Mouse (Mus musculus) heart, postnatal 14 days (tissue): ENCODE measurements around the gene Ddx31. TPM values are rescaled to one million over a fixed set of nuclear protein-coding genes. Genes with fewer than 3 reads are reported as not detected.

Experiments used
- DNase-seq, 2 experiments: peaks; one replicate each; pipeline ENCODE4 v3.0.0; 2021 to 2022
- intact Hi-C: fragments of 180-260 bp; cut with DNase I; formaldehyde crosslinking; loops from one replicate; pipeline ENCODE4 v1.15.1; 2025
- total RNA-seq, 2 experiments: library from RNA; stranded (reverse); gene quantifications; 2 replicates each; pipeline ENCODE4 v1.2.3; 2021

Gene Ddx31
- total RNA-seq, 2 experiments from 2014 or later = 3.4 to 3.8 TPM

DNA sequence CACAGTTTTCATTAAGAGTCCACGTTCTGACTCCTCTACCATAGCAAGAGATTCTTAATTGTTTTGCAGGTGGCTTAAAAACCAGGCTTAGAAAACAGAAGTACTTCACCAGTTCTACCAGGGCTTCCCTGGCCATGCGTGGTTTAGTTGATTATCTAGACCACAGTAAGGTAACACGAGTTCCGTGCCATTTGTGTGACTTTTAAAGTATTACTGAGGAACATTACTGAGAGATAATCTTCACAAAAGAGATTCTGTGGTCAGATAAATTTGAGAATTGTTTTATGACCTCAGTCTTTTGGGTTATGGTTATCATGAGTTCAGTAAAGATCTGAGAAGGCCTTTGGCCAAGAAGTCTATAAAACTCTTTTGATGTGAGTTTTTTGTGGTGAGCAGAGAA is 19.1 kb downstream of the Ddx31 start:
- intact Hi-C loops = loop anchor here (5.0 kb wide), 1 partner anchor 118 kb away; no protein-coding TSS in a partner anchor
- no peak for DNase-seq

DNA sequence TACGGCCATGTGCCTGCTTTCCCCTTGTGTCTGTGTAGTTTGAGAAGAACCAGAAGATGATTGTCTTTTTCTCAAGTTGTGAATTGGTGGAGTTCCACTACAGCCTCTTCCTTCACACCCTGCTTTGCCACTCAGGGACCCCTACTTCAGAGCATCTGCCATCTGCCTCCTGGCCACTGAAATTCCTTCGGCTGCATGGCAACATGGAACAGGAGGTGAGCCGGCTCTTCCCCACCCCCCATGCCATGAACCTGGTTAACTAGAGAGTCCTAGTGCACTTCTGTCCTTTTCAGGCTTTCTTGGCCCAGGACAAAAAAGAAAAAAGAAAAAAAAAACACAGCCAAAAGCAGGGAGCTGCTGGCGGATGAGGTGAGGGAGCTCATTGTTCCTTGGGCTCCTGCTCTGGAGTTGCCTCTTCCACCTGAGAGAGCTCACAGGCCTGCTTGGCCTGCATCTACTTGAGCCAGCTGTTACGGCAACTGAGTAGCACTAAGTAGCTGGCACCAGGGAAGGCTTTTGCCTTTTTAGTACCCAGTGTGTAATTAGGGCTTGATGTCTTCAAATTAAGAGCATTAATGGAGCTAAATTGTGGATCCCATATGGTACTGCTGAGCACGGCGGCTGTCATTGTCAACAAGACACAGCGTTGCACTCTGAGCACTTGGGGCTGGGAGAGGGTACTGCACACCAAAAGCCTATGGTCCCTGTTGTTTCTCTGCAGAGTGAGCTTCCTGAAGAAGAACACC is 20.6 kb downstream of the Ddx31 start:
- intact Hi-C loops = no loop called here
- no peak for DNase-seq

- intact Hi-C loops = no loop called here
Measured at GRCm38 (mm10) chr2:28863857-28864256, 23.7 kb downstream of the Ddx31 start.

GRCm38 (mm10) chr2:28867495-28867894 is 27.3 kb downstream of the Ddx31 start:
- intact Hi-C loops = no loop called here
- DNase-seq = no peak

More at GRCm38 (mm10) chr2:28863857-28864256, 23.7 kb downstream of the Ddx31 start:
- DNase-seq = no peak

- DNase-seq = no peak
Measured at GRCm38 (mm10) chr2:28875554-28875953, 35.3 kb downstream of the Ddx31 start.

DNA sequence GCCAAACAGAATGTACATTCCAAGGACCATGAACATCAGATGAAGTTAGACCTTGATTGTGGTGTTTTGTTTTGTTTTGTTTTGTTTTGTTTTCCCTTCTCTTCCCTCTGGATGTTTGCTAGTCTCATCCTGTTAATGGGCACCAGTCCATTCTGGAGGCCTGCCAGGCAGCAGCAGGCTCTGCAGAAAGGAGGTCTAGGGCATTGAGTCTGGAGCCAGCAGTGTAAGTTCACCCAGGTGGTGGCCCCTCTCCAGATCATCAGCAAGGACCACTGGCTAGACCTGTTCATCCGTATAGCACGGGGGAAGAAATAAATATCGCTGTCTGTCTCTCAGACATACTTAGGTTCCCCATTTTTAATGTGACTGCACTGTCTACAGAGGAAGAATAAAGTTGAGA is 41.1 kb downstream of the Ddx31 start:
- peak; percentile 10 to 17 for DNase-seq
- intact Hi-C loops = no loop called here

More at GRCm38 (mm10) chr2:28875554-28875953, 35.3 kb downstream of the Ddx31 start:
- intact Hi-C loops = no loop called here

GRCm38 (mm10) chr2:28882047-28882446 is 41.8 kb downstream of the Ddx31 start:
- intact Hi-C loops = no loop called here
- DNase-seq = no peak

DNA sequence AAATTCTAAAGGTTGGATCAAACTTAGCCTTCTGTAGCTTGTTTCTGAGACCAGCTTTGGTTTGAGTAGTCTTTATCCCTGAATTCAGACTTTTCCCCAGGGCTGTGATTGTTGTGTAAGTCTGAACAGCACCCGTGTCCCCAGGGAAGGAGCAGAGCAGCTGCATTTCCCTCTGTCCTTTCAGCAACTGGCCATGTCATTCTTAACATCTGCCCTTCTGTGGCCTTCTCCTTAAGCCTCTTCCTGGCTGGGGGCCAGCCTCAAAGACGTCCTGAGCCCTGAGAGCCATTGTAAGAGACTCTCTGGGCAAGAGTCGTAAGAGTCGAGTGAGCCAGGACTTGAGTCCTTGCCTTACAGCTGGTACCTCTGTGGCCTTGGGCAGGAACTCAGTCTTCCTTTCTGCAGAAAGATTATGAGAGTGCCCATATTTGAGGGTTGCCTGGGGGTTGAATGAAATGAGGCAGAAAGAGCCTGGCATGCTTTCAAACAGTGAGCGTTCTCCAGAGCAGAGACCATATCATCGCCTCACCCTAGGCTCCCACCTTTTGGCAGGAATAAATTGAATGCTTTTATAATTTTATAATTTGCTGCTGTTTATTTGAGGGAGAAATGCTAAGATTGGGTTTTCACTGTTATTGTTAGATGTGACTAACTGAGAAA is 42.8 kb downstream of the Ddx31 start:
- peak; percentile 9 to 26 for DNase-seq
- intact Hi-C loops = no loop called here

DNA sequence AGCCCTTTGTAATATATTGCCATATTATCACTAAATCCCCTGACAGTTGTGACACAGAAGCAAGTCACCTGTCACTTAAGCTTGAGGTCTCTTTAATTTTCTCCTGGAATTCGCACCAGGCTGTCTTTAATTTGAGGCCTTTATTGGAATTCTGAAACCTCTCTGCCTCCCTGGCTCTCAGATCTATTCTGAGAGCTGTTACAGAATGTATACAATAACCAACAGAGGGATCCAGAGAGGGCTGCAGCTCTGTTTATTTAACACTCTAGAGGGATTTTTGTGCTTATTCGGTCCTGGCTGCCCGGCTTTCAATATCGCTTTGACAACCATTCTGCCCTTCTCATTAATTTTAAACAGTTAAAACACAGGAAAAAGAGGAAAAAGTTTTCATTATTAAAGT is 44.7 kb downstream of the Ddx31 start:
- no peak for DNase-seq
- intact Hi-C loops = no loop called here

DNA sequence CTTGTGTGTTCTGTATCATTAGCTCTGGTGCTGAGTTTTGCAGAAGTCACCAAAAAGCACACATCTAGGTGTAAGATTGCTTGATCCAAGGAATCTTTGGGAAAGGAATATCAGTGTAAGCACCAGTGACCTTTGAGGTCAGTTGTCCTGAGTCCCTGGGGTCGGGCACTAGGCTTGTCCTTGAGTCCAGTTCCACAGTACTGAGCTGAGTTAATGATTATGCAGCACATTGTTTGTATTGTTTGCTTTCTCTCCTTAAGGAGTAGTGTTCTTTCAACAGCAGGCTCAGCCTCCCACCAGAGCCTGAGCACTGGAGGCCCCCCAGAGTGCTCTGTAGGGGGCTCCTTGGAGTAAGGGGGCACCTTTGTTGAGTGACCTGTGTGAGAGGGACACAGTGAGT is 52.6 kb downstream of the Ddx31 start:
- no peak for DNase-seq
- intact Hi-C loops = no loop called here

DNA sequence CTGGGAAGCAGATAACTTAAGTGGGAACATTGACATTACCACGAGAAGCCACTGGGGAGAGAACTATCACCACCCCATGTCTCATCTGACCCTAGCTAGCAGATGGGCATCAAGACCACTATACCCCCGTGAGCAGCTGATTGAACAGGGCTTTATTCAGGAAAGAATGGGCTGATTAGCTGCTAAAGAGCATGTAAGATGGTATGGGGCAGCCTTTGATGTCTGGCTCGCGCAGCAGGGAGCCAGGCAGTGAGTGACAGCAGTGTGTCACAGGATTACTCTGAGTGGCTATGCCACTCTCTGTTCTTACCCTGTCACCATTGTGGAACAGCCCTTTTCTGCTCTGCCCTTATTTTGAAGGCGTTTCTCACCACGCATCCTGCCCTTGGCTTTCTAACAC is 53.3 kb downstream of the Ddx31 start:
- DNase-seq = no peak
- intact Hi-C loops = no loop called here

GRCm38 (mm10) chr2:28895876-28896275 is 55.7 kb downstream of the Ddx31 start:
- no peak for DNase-seq
- intact Hi-C loops = no loop called here

- intact Hi-C loops = no loop called here
- DNase-seq = no peak
Measured at GRCm38 (mm10) chr2:28897340-28897899, 57.2 kb downstream of the Ddx31 start.

GRCm38 (mm10) chr2:28902291-28902690 is 62.1 kb downstream of the Ddx31 start:
- DNase-seq = no peak
- intact Hi-C loops = no loop called here

DNA sequence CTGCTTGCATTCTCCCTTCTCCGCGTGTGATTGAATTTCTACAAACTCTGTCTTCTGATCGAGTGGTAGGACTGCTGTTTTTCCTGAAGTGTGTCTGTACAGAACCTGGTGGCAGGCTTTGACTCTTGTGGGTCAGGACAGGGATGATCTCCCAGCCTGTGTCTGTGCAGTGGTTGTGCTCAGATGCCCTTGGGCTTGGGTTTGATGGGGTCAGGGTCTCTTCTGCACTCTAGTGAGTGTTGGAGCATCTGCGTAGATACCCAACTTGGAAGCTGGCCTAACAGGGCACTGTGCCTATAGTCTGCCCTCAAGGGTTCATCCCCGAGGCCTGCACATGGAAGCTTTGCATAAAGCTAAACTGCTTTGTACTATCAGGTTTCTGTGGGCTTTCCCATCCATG is 63.7 kb downstream of the Ddx31 start:
- intact Hi-C loops = no loop called here
- DNase-seq = no peak

DNA sequence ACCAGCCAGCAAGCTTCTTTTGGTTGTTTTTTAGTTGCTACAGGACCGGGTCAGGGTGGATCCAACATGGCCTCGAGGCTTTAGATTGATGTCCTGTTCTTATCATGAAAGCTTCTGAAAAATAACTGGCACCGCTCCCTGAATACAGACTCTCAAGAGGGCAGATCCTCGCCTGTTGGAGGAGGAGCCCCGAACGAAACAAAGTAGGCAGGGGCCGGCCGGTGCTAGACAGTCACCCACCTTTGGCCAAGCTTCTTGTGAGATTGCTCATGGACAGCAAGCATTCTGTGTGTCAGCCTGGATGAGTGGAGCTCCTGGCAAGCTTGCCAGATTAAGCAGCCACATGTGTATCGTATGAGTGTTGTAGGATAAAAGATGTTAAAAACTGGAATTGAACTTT is 64.6 kb downstream of the Ddx31 start:
- intact Hi-C loops = no loop called here
- DNase-seq = no peak

GRCm38 (mm10) chr2:28905561-28905960 is 65.4 kb downstream of the Ddx31 start:
- intact Hi-C loops = no loop called here
- no peak for DNase-seq

- no peak for DNase-seq
- intact Hi-C loops = no loop called here
Measured at GRCm38 (mm10) chr2:28907691-28908388, 67.6 kb downstream of the Ddx31 start.

GRCm38 (mm10) chr2:28908389-28909153 is 68.4 kb downstream of the Ddx31 start:
- DNase-seq = peak in 1 of 2 experiments; percentile 11
- intact Hi-C loops = no loop called here

DNA sequence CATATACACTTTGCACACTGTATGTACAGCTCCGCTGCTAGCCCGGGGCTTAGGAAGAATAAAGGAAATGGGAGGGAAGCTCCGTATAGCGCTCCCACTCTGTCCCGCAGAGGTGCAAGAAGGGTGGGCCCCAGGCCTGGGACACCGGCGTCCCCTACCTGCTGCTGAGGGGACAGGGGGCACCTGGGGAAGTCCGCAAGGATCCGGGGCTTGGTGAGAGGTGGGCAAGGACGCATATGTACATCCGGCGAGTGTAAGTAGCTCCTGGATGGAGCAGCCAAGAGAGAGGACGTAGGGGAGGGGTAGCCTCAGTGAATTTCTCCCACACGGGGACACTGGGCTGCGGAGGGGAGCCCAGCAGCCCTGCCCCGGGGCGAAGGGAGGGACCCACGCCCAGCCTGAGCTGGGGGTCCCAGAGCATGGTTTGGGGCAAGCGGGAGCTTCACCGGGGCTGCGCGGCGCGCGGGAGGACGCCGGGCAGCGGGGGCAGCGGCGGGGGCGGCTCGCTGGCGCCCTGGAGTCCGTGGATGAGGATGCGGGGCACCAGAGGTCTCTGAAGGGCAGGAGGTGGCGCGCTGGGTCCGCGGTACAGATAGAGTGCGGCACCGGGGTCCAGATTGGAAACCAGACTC is 69.1 kb downstream of the Ddx31 start:
- DNase-seq = no peak

More for the DNA sequence above, 69.1 kb downstream of the Ddx31 start:
- intact Hi-C loops = no loop called here
